Mouse (Mus musculus) midbrain, postnatal 0 days (tissue): Measurements from ENCODE around the gene Atp6v0e. TPM values are rescaled to one million over a fixed set of nuclear protein-coding genes. Genes with fewer than 3 reads are reported as not detected.
A peak's percentile ranks its signal among the peaks of the same experiment; 100 is the strongest.

Experiments used
- ATAC-seq: fragments of 200-750 bp; cut with Nextera tagmentation; 2 replicates; pipeline ENCODE4 v1.8.0; 2017; ENCODE audit warnings: moderate number of reproducible peaks, mild to moderate bottlenecking, moderate TSS enrichment, moderate library complexity; ENCODE audit not compliant: low FRiP score
- DNase-seq: peaks from one replicate; pipeline ENCODE4 v3.0.0-alpha.2; 2015; ENCODE audit warnings: low spot score
- H3K27ac ChIP-seq: fragments of 300-500 bp; sonication (generic); 2 replicates; pipeline ENCODE4 v1.5.1; 2014; ENCODE audit warnings: low read depth, mild to moderate bottlenecking, low read length, mixed read lengths
- H3K27me3 ChIP-seq: fragments of 300-500 bp; sonication (generic); 2 replicates; pipeline ENCODE4 v1.6.1; 2014; ENCODE audit warnings: low read length, control low read depth, mixed read lengths; ENCODE audit not compliant: insufficient read depth
- H3K36me3 ChIP-seq: fragments of 300-500 bp; sonication (generic); 2 replicates; pipeline ENCODE4 v1.6.1; 2014; ENCODE audit warnings: low read length, control low read depth, mixed read lengths; ENCODE audit not compliant: insufficient read depth
- H3K4me1 ChIP-seq: fragments of 300-500 bp; sonication (generic); 2 replicates; pipeline ENCODE4 v1.6.1; 2014; ENCODE audit warnings: mild to moderate bottlenecking, control low read depth, antibody characterized with exemption, low read length, mixed read lengths; ENCODE audit not compliant: insufficient read depth
- H3K4me2 ChIP-seq: fragments of 300-500 bp; sonication (generic); 2 replicates; pipeline ENCODE4 v1.6.1; 2014; ENCODE audit warnings: low read depth, mild to moderate bottlenecking, low read length, mixed read lengths; ENCODE audit not compliant: poor library complexity, severe bottlenecking
- H3K4me3 ChIP-seq: fragments of 300-500 bp; sonication (generic); 2 replicates; pipeline ENCODE4 v1.5.1; 2014; ENCODE audit warnings: low read depth, mild to moderate bottlenecking, low read length, moderate library complexity
- H3K9ac ChIP-seq: fragments of 300-500 bp; sonication (generic); replicated peaks from 2 replicates; pipeline ENCODE4 v1.6.1; 2014; ENCODE audit warnings: mild to moderate bottlenecking, low read length, moderate library complexity, mixed read lengths; ENCODE audit not compliant: poor library complexity, severe bottlenecking
- H3K9me3 ChIP-seq: fragments of 300-500 bp; sonication (generic); 2 replicates; pipeline ENCODE4 v1.6.1; 2016; ENCODE audit warnings: low read length, control low read depth
- CTCF ChIP-seq: IDR thresholded peaks from 2 replicates; pipeline ENCODE4 v1.5.1; 2016; ENCODE audit warnings: antibody characterized with exemption, mild to moderate bottlenecking
- WGBS: fragments of 180-500 bp; shearing (Covaris S2); extraction: QIAGEN DNeasy Blood & Tissue Kit; methylation state at CpG from one replicate; pipeline ENCODE4 v1.1.7; 2014; 5-methylcytosine and 5-hydroxymethylcytosine counted together
- polyA plus RNA-seq: library from polyadenylated mRNA; unstranded; fragments of >200 nt; fragmentation: Nextera tagmentation; extraction: Ambion mirVana; gene quantifications from 2 replicates; pipeline ENCODE4 v1.2.1, GENCODE M21; 2015
- total RNA-seq: library from RNA; depleted of rRNA; stranded (reverse); fragments of >200 nt; gene quantifications from 2 replicates; pipeline ENCODE4 v1.2.3, GENCODE M21; 2014; rRNA removed

Gene Atp6v0e
- total RNA-seq (45.0 and 85.3 TPM in 2 replicates), polyA plus RNA-seq (80.6 and 86.8 TPM in 2 replicates)

DNA sequence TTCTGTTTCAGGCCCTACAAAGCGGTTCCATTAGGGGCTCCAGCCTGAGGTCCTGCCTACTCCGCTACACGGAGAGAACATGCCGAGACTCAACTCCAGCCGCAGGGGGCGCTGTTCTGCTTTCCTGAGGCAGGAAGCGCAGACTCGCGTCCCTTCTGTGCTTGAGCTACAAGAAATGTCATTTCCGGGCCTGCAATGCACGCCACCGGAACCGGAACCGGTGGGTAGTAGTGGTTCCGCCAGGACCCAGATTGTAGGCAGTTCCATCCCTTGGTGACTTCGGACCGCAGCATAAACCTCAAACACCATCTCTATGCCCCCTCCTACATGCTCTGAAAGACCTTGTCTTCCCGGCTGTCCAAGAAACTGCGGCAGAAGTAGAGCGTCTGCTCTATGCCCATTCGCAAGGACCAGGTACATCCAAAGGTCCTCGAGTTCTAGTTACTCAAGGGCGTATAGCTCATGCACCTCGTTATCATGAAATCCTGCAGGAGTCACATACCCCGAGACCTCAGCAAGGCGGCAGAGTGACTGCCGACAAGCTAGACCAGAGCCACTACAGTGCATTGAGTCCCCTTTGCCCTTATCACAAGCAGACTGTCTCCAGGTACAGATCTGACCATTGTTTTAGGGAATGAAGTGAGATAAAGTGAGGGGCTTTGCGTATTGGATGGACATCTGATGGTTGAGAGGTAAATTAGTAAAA is at the start of gene Atp6v0e:
Gene Atp6v0e, plus strand, starts transcription at position 254 of the 706 bp plus-strand sequence.
- peak within 1 kb of the TSS; percentile 65 for H3K4me3 ChIP-seq
- peak; percentile 100 for TF ChIP-seq CTCF
- H3K4me1 ChIP-seq: peaks cover 9% of the 10 kb centered on the region; the same call in 1 of the 2 replicates
- H3K36me3 ChIP-seq: no peaks in the 10 kb centered on the region
- H3K4me2 ChIP-seq: peak within 1 kb of the TSS; percentile 91
- peak within 1 kb of the TSS; percentile 72 for H3K9ac ChIP-seq
- 1% methylated on average over 28 of the region's 28 CpGs for WGBS
- ATAC-seq (peak; percentile 90), DNase-seq (peak; percentile 99)
- H3K27me3 ChIP-seq: no peaks in the 10 kb centered on the region
- no peaks in the 10 kb centered on the region for H3K9me3 ChIP-seq
- peak within 1 kb of the TSS; percentile 82 for H3K27ac ChIP-seq

DNA sequence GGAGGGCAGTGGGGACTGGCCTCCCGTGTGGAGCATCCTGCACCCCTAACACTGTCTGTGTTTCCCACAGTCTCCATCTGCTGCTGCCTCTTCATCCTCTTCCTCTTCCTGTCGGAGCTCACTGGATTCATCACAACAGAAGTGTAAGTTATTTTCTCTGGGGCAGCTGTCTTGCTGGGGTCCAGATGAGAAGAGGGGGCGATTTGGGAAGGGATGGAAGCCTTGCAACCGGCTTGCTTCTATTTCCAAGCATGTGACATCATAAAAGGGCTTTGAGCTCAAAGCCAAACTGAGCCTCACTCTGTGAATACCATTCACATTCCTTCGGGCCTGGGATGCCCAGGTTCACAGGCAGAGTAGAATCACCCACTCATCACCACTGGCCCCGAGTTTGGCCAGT is 48.7 kb upstream of the Atp6v0e start:
- Histone ChIP-seq H3K9me3 (no peaks in the 10 kb centered on the region), H3K27me3 (no peaks in the 10 kb centered on the region), H3K9ac (no peak overlapping the region), H3K27ac (no peak overlapping the region), H3K4me3 (no peak overlapping the region), H3K4me1 (no peaks in the 10 kb centered on the region), H3K4me2 (no peak overlapping the region), H3K36me3 (peaks cover 46% of the 10 kb centered on the region)
- no peak for DNase-seq
- no peak for TF ChIP-seq CTCF
- WGBS: 78% methylated on average over 6 of the region's 6 CpGs
- ATAC-seq: no peak

DNA sequence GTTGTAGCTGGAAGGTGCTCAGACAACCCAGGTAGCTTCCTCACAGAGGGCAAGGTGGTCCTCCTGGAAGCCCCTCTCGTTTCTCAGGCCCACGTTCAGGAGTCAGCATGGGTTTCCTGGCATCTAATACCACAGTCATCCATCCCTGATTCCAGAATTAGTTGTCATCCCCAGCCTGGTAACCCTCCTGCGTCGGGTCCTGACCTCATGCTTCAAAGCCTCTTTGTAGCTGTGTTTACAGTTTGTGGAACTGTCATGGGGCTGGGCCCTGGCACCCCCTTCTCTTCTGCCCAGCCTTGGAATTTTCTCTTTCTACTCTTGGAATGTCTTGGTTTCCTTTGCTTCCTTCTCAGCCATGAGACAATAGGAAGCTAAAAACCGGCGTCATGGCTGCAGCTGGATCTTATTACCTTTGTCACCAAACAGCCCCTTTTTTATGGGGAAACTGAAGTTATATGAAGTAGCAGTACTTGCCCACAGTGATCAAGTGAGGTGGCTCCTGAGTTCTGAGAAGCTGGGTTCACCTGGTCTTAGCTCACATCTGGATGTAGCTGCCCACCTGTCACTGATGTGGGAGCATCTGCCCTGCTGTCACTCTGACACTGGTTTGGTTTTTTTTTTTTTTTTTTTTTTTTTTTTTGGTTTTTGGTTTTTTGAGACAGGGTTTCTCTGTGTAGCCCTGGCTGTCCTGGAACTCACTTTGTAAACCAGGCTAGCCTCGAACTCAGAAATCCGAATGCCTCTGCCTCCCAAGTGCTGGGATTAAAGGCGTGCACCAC is 48.1 kb upstream of the Atp6v0e start:
- no peak overlapping the region for H3K9ac ChIP-seq
- no peaks in the 10 kb centered on the region for H3K27me3 ChIP-seq
- H3K4me1 ChIP-seq: no peaks in the 10 kb centered on the region
- H3K9me3 ChIP-seq: no peaks in the 10 kb centered on the region
- H3K4me2 ChIP-seq: no peak overlapping the region
- no peak for TF ChIP-seq CTCF
- ATAC-seq (no peak), DNase-seq (no peak)
- 89% methylated on average over 9 of the region's 9 CpGs for WGBS
- H3K4me3 ChIP-seq: no peak overlapping the region
- H3K36me3 ChIP-seq: peaks cover 43% of the 10 kb centered on the region
- no peak overlapping the region for H3K27ac ChIP-seq

DNA sequence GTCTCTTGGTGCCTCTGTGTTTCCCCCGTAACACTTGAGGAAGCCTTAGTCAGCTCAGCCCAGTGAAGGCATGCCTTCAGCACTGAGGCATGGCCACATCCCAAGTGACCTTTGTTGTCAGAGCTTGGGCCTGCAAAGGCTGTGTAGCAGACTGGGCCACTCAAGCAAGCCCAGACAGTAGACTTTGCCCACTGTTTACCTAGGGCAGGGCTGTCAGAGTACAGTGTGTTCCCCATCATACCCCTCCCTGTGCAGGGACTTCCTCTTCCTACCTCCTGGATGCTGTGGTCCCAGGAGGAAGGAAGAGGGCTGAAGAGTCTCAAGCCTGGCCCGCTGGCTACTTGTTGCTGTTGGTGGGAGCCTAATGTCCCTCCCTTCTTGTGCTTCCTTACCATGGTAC is 46.3 kb upstream of the Atp6v0e start:
- Histone ChIP-seq H3K4me1 (no peaks in the 10 kb centered on the region), H3K4me2 (no peak overlapping the region), H3K27me3 (no peaks in the 10 kb centered on the region), H3K27ac (no peak overlapping the region), H3K36me3 (peaks cover 34% of the 10 kb centered on the region), H3K9me3 (no peaks in the 10 kb centered on the region), H3K4me3 (no peak overlapping the region), H3K9ac (no peak overlapping the region)
- DNase-seq (no peak), ATAC-seq (no peak)
- TF ChIP-seq CTCF: no peak
- 88% methylated on average over 2 of the region's 2 CpGs for WGBS

DNA sequence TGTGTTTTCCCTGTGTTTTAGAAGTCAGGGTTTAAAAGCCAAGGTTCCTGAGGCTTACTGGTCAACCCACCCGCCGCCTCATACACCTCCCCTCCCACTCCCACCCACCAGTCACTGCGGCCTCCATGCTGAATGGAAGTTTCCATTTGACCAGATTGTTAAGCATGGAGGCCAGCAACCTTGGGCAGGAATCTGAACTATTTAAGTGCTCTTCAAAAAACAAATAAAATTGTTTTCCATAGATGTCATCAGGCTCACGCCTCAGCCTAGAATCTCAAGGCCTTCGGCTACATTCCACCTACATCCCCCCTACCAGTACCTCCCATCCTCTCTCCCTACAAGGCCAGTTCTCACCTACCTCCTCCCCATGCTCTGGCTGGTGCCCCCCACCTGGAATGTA is 44.5 kb upstream of the Atp6v0e start:
- no peak overlapping the region for H3K4me3 ChIP-seq
- no peak overlapping the region for H3K27ac ChIP-seq
- peaks cover 33% of the 10 kb centered on the region for H3K36me3 ChIP-seq
- H3K4me1 ChIP-seq: no peaks in the 10 kb centered on the region
- DNase-seq (no peak), ATAC-seq (no peak)
- no peak overlapping the region for H3K4me2 ChIP-seq
- no peak overlapping the region for H3K9ac ChIP-seq
- 93% methylated on average over 5 of the region's 5 CpGs for WGBS
- H3K27me3 ChIP-seq: no peaks in the 10 kb centered on the region
- TF ChIP-seq CTCF: no peak
- H3K9me3 ChIP-seq: no peaks in the 10 kb centered on the region

DNA sequence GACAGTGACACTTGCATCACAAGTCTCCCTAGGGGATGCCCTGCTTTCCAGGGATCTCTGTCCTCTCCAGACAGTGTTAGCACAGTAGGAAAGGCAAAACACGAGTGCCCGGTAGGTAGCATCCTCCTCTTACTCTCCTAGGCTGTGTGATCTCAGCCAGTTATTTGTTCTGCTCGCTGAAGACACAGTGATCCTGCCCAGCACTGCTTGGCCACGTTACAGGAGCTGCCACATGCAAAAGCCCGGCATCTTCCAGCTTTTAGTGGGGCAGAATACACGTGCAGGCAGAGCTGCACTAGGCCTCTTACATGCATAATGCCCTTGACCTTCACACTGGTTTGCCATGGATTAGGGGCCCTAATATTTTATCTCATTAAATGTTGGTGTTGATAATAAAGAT is 43.5 kb upstream of the Atp6v0e start:
- WGBS: 80% methylated on average over 6 of the region's 6 CpGs
- no peaks in the 10 kb centered on the region for H3K4me1 ChIP-seq
- DNase-seq (no peak), ATAC-seq (no peak)
- H3K27ac ChIP-seq: no peak overlapping the region
- TF ChIP-seq CTCF: no peak
- no peaks in the 10 kb centered on the region for H3K9me3 ChIP-seq
- no peaks in the 10 kb centered on the region for H3K27me3 ChIP-seq
- H3K36me3 ChIP-seq: peaks cover 30% of the 10 kb centered on the region
- H3K4me3 ChIP-seq: no peak overlapping the region
- no peak overlapping the region for H3K9ac ChIP-seq
- H3K4me2 ChIP-seq: no peak overlapping the region
